Mouse (Mus musculus) ES-E14 (cell line): ENCODE measurements around the gene Gimap3. TPM values are rescaled to one million over a fixed set of nuclear protein-coding genes. Genes with fewer than 3 reads are reported as not detected.

Experiments used
- DNase-seq: peaks from one replicate; pipeline ENCODE4 v3.0.0-alpha.2; 2013; ENCODE audit warnings: low read depth, low spot score
- H3K27ac ChIP-seq: 2 replicates; pipeline ENCODE4 v1.5.1; 2012; ENCODE audit warnings: low read depth, mild to moderate bottlenecking, low read length, moderate library complexity, mixed read lengths; ENCODE audit not compliant: poor library complexity, insufficient read depth, severe bottlenecking
- H3K36me3 ChIP-seq: 2 replicates; pipeline ENCODE4 v1.6.1; 2012; ENCODE audit warnings: mild to moderate bottlenecking, low read length, moderate library complexity, mixed read lengths; ENCODE audit not compliant: control insufficient read depth, poor library complexity, insufficient read depth, severe bottlenecking
- H3K4me1 ChIP-seq, 2 experiments: fragments of 150-350 bp in 1 of 2; sonication (generic) in 1 of 2; 2 replicates each; pipeline ENCODE4 v1.6.1; 2012; ENCODE audit warnings: low read length in 2 of 2, mild to moderate bottlenecking in 1 of 2, mixed read lengths in 1 of 2; ENCODE audit not compliant: control insufficient read depth in 2 of 2, insufficient read depth in 2 of 2, poor library complexity in 1 of 2
- H3K4me3 ChIP-seq, 2 experiments: fragments of 150-350 bp in 1 of 2; sonication (generic) in 1 of 2; 2 replicates each; pipeline ENCODE4 v1.5.1; 2012; ENCODE audit warnings: low read length in 2 of 2, low read depth in 1 of 2, mild to moderate bottlenecking in 1 of 2, mixed read lengths in 1 of 2; ENCODE audit not compliant: insufficient read depth in 1 of 2, poor library complexity in 1 of 2, severe bottlenecking in 1 of 2
- H3K9ac ChIP-seq: 2 replicates; pipeline ENCODE4 v1.6.1; 2012; ENCODE audit warnings: low read depth, mild to moderate bottlenecking, low read length, mixed read lengths; ENCODE audit not compliant: poor library complexity, insufficient read depth, severe bottlenecking
- H3K9me3 ChIP-seq: fragments of 150-350 bp; sonication (generic); 2 replicates; pipeline ENCODE4 v1.6.1; 2012; ENCODE audit warnings: low read depth, mild to moderate bottlenecking, low read length; ENCODE audit not compliant: control insufficient read depth, insufficient read depth
- CHD2 ChIP-seq: IDR thresholded peaks from 2 replicates; pipeline ENCODE4 v1.6.1; 2014; ENCODE audit warnings: mild to moderate bottlenecking, low read depth, low read length, inconsistent platforms
- HCFC1 ChIP-seq: IDR thresholded peaks from 2 replicates; pipeline ENCODE4 v1.6.1; 2012; ENCODE audit warnings: low read length, inconsistent platforms, borderline replicate concordance; ENCODE audit not compliant: insufficient read depth
- MAFK ChIP-seq: IDR thresholded peaks from 2 replicates; pipeline ENCODE4 v1.6.1; 2014; ENCODE audit warnings: mild to moderate bottlenecking, low read depth, low read length, inconsistent platforms; ENCODE audit not compliant: insufficient read depth
- ZC3H11A ChIP-seq: IDR thresholded peaks from 2 replicates; pipeline ENCODE4 v1.6.1; 2012; ENCODE audit warnings: low read depth, mild to moderate bottlenecking, inconsistent platforms, low read length, borderline replicate concordance
- ZNF384 ChIP-seq: IDR thresholded peaks from 2 replicates; pipeline ENCODE4 v1.6.1; 2012; ENCODE audit warnings: low read depth, low read length, inconsistent platforms
- in situ Hi-C, 2 experiments: fragments of 600-800 bp; cut with MboI; formaldehyde crosslinking; loops; one replicate each; pipeline ENCODE4 v1.15.1; 2025; ENCODE audit warnings: low sequenced_read_pairs in 2 of 2, inconsistent platforms in 1 of 2; ENCODE audit not compliant: unreplicated experiment in 2 of 2
- total RNA-seq: library from RNA; depleted of rRNA; stranded (reverse); fragments of 300-350 nt; gene quantifications from 2 replicates; pipeline ENCODE4 v1.2.3, GENCODE M21; 2012

Gene Gimap3
- total RNA-seq, 1 experiment: 0.09 TPM

DNA sequence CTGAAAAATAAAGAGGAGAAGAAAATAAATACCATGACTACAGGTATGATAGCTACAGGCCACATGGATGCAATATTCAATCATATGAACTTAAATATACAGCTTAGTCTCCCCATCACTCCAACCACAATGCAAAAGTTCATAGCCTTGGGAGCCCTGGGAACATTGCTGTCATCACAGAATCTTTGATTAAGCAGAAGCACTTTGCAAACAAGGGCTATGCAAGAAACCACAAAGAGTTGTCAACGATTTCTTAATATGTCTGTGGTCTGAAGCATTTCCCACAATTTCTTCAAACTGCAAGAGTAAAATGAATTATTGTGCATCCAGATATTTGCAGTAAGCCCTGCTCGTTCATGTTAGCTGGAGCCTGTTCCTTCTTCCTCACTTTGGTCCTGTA, 33.6 kb downstream of the Gimap3 start:
- no peak for DNase-seq
- Histone ChIP-seq H3K9ac (no peak overlapping the region), H3K36me3 (no peaks in the 10 kb centered on the region), H3K4me3 (no peak overlapping the region), H3K27ac (no peak overlapping the region), H3K4me1 (peaks cover 2% of the 10 kb centered on the region in 2 experiments; a peak in 1 of 4 replicates), H3K9me3 (no peaks in the 10 kb centered on the region)
- in situ Hi-C loops: no loop called here
- no peak for TF ChIP-seq CHD2
- no peak for TF ChIP-seq ZNF384

DNA sequence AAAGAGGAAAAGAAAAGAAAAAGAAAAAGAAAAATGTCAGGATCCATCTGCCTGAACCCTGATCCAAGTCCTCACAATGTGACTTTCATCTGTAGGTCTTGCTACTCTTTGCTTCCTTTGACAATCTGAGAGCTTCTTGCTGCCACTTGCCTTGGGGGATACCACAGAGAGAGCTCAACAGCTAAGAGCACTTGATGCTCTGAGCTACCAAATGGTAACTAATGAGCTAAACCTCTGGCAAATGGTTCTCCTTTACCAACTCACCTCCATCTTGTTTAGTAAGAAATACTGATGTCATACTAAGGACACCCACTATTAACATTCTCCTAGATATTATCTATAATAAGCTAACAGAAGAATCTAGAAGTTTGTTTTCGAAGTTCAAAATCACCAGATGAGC, 37.0 kb downstream of the Gimap3 start:
- Histone ChIP-seq H3K36me3 (no peaks in the 10 kb centered on the region), H3K9me3 (no peaks in the 10 kb centered on the region), H3K4me1 (no peaks in the 10 kb centered on the region), H3K27ac (no peak overlapping the region), H3K9ac (no peak overlapping the region), H3K4me3 (no peak overlapping the region)
- in situ Hi-C loops: no loop called here
- DNase-seq: no peak
- TF ChIP-seq CHD2: no peak
- TF ChIP-seq ZC3H11A: no peak
- no peak for TF ChIP-seq MAFK
- TF ChIP-seq HCFC1: no peak
- TF ChIP-seq ZNF384: no peak

DNA sequence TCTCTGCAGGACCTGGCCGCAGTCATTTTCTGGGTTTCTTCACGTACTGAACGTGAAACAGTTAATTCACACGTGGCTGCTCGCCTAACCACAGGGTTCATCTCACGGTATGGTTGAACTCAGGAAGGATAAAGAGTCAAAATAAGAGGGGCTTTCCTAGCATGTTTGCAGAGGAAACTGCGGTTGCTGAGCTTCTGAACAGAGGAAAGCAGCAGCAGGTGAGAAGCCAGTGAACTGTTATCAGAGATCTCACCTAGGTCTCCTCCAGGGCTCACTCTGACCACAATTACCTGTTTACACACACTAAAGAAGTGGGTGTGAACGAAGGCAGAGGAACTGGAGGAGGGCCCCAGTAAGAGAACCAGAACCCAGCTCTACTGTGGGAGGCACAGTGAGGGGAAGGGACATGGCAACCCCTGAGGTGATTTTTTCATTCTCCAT, 37.8 kb downstream of the Gimap3 start:
- Histone ChIP-seq H3K4me3 (no peak overlapping the region), H3K4me1 (no peaks in the 10 kb centered on the region), H3K36me3 (no peaks in the 10 kb centered on the region), H3K27ac (no peak overlapping the region), H3K9me3 (no peaks in the 10 kb centered on the region), H3K9ac (no peak overlapping the region)
- TF ChIP-seq MAFK: no peak
- no peak for TF ChIP-seq CHD2
- no peak for TF ChIP-seq ZC3H11A
- TF ChIP-seq HCFC1: no peak
- no peak for TF ChIP-seq ZNF384
- in situ Hi-C loops: no loop called here
- DNase-seq: no peak

DNA sequence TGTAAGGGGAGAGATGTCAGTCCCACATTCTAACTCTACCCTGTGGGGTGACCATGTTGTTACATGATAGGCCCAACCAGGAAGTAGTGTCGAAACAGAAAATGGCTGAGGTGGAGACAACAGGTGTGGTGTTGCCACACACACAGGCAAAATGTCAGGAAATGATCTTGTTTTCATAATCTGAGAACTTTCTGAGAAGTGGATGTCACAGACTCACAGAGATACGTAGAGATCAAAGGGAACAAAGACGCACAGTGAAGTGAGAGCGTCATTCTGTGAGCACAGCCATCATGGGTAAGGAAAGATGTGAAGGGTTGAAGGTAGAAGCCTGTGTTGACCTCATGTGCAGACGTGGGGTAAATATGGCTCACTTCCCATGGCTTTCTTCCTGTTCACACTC, 42.9 kb downstream of the Gimap3 start:
- H3K36me3 ChIP-seq: no peaks in the 10 kb centered on the region
- no peak for TF ChIP-seq MAFK
- no peak overlapping the region for H3K9ac ChIP-seq
- H3K4me3 ChIP-seq: no peak overlapping the region
- no peaks in the 10 kb centered on the region for H3K9me3 ChIP-seq
- in situ Hi-C loops: no loop called here
- no peak for DNase-seq
- no peaks in the 10 kb centered on the region for H3K4me1 ChIP-seq
- no peak overlapping the region for H3K27ac ChIP-seq

DNA sequence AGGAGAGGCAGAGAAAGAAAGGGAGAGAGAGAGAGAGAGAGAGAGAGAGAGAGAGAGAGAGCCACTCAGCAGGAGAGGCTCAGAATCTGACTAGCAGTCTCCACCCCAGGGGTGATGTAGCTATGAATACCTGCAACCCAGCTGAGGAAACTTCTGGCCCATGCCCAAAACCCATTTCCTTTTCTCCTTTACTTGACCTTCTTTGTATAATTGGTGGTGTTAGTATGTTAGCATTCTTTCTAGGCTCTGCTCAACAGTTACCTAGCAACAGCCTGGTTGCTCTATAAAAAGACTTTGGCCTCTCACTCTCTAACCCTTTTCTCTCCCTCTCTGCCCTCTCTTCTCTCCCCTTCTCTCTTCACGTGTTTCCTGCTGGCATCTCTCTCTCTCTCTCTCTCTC, 45.2 kb downstream of the Gimap3 start:
- Histone ChIP-seq H3K27ac (no peak overlapping the region), H3K4me1 (no peaks in the 10 kb centered on the region), H3K36me3 (no peaks in the 10 kb centered on the region), H3K9ac (no peak overlapping the region), H3K9me3 (no peaks in the 10 kb centered on the region), H3K4me3 (no peak overlapping the region)
- no peak for DNase-seq
- in situ Hi-C loops: no loop called here
- TF ChIP-seq ZC3H11A (no peak), MAFK (no peak), HCFC1 (no peak), CHD2 (no peak), ZNF384 (no peak)
